Mouse (Mus musculus): ENCODE results near the gene Gls.

Gls gene

DNA sequence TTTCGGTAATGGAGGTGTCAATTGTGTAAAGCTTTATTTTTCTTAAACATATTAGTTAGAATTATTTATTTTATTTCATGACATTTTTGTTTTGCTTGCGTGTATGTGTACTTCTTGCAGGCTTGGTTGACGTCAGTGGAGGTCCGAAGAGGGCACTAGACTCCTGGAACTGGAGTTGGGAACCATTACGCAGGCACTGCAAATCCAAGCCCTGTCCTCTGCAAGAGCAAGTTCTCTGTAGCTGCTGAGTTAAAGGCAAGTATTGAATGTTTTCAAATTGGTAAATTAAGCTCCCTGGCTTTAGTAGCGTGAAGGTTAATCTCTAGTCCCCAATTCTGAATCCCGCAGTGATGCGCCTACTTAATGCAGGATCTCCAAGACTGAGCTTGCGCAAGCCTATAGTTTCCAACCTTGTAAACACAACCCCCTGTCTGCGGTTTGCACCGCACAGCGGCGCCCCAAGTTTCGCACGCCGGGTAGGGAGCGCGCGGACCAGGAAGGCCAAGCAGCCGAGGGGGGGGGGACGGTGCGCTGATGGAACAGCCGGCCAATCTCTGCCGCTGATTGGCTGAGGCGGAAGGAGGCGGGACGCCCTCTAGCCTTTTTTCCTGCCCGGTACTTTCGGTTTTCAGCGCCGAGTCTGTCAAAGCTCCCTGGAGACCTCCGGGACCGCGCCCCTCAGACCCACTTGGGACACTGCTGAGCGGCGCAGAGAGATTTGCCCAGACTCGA is 114.0 kb downstream of the Gls start, which contains the start of gene Stat1:
TSS of gene Stat1 (plus strand) at position 581 of the 732 bp plus-strand sequence.
- DNase-seq = peak; percentile 88 to 91

DNA sequence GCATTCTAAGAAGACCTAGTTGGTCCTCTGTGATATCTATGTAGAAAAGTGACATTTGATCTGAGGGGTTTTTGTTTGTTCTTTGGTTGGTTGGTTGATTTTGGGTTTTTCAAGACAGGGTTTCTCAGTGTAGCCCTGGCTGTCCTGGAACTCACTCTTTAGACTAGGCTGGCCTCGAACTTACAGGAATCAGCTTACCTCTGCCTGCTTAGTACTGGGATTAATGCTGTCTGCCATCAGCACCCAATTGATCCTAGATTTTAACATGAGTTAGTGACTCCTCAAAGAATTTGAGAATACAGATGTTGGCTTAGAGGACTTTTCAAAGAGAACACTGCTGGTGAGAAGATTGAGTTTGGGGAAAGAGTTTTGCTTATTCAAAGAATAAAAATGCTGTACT is 115.3 kb downstream of the Gls start:
- no peak for DNase-seq

DNA sequence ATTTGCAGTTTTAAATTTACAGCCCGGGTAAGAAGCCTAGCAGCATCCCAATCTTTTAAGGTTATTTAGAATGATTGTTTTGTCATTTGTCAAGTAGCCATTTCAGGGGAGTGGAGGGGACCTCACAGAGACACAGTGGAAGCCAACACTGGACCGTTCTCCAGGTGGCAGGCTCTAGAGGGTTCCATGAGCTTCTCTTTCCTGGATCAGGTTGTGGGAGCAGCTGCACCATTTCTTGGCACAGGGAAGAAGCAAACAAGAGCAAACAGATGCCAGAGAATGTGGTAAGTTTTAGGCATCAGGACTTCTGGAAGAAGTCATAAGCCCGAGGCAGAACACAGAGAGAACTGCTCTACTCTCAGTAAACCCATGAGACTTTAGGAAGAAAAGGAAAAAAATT is 116.6 kb downstream of the Gls start:
- peak in 1 of 2 experiments; percentile 18 for DNase-seq

DNA sequence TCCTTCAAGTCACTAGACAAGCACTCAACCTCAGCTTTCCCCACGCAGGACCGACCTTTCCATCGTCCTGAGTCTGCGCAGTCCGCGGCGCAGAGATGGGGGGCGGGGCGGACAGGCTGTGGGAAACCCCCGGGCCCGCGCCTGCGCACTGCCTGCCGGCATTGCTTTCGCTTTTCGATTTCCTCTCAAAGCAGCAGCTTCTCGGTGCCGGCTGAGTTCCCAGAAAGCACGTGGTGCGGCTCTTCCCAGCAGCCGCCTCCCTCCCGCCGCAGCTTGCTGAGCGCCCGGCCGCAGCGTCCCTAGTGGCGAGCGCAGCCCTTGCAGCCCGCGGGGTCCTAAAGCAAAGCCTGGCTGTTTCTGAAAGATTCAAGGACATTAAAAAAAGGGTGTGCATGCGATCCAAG is 119.4 kb downstream of the Gls start:
- DNase-seq = peak; percentile 97 to 98
